Mouse (Mus musculus) C2C12 (cell line): ENCODE measurements around the gene Sorbs1. TPM values are rescaled to one million over a fixed set of nuclear protein-coding genes. Genes with fewer than 3 reads are reported as not detected.

Experiments
- H3K27me3 ChIP-seq: one replicate; pipeline ENCODE4 v1.6.1; 2011; ENCODE audit not compliant: control insufficient read depth, insufficient read depth, insufficient read length
- H3K36me3 ChIP-seq: one replicate; pipeline ENCODE4 v1.6.1; 2011; ENCODE audit not compliant: control insufficient read depth, insufficient read depth
- H3K4me3 ChIP-seq: one replicate; pipeline ENCODE4 v1.5.1; 2011; ENCODE audit warnings: mild to moderate bottlenecking, control low read depth; ENCODE audit not compliant: poor library complexity, insufficient read depth, severe bottlenecking
- H3K79me2 ChIP-seq: one replicate; pipeline ENCODE4 v1.6.1; 2011; ENCODE audit not compliant: control insufficient read depth, insufficient read depth
- H3K79me3 ChIP-seq: one replicate; pipeline ENCODE4 v1.6.1; 2011; ENCODE audit warnings: low read depth, control low read depth
- H3ac ChIP-seq: one replicate; pipeline ENCODE3; 2011; ENCODE audit warnings: low read depth; ENCODE audit not compliant: control insufficient read depth, insufficient read length
- CEBPB ChIP-seq: IDR thresholded peaks from one replicate; pipeline ENCODE4 v1.6.1; 2011; ENCODE audit warnings: low read depth, mild to moderate bottlenecking, control low read depth, moderate library complexity
- CTCF ChIP-seq: IDR thresholded peaks from one replicate; pipeline ENCODE4 v1.5.1; 2011; ENCODE audit not compliant: control insufficient read depth, insufficient read depth, insufficient read length
- FOSL1 ChIP-seq: IDR thresholded peaks from one replicate; pipeline ENCODE4 v1.8.0; 2011; ENCODE audit warnings: mild to moderate bottlenecking, low read length; ENCODE audit not compliant: poor library complexity, insufficient read depth, severe bottlenecking
- MAX ChIP-seq: IDR thresholded peaks from one replicate; pipeline ENCODE4 v1.6.1; 2011; ENCODE audit warnings: mild to moderate bottlenecking, control low read depth
- MYOD1 ChIP-seq: IDR thresholded peaks from one replicate; pipeline ENCODE4 v1.6.1; 2011; ENCODE audit warnings: low read depth; ENCODE audit not compliant: control insufficient read depth, insufficient read length
- MYOG ChIP-seq: IDR thresholded peaks from one replicate; pipeline ENCODE4 v1.6.1; 2011; ENCODE audit not compliant: control insufficient read depth, insufficient read length; ENCODE audit errors: extremely low read depth
- USF1 ChIP-seq: IDR thresholded peaks from one replicate; pipeline ENCODE4 v1.6.1; 2011; ENCODE audit warnings: low read depth, mild to moderate bottlenecking, control low read depth, moderate library complexity
- polyA plus RNA-seq: library from polyadenylated mRNA; unstranded; fragments of >200 nt; fragmentation: generic; extraction: Trizol; gene quantifications from one replicate; pipeline ENCODE4 v1.2.1, GENCODE M21; 2012; ENCODE audit warnings: missing spikeins

The Sorbs1 gene
- polyA plus RNA-seq, 1 experiment: 9.0 TPM

GRCm38 (mm10) chr19:40451307-40451706 lies 62.3 kb downstream of the Sorbs1 start:
- Histone ChIP-seq H3K79me2 (no peaks in the 10 kb centered on the region), H3K4me3 (no peak overlapping the region), H3K79me3 (no peaks in the 10 kb centered on the region), H3K36me3 (no peaks in the 10 kb centered on the region), H3K27me3 (no peaks in the 10 kb centered on the region), H3ac (no peak overlapping the region)
- TF ChIP-seq MYOG: no peak
- TF ChIP-seq FOSL1: no peak
- no peak for TF ChIP-seq USF1
- no peak for TF ChIP-seq CTCF
- no peak for TF ChIP-seq MYOD1
- no peak for TF ChIP-seq MAX
- no peak for TF ChIP-seq CEBPB

GRCm38 (mm10) chr19:40446525-40446924 lies 67.1 kb downstream of the Sorbs1 start:
- TF ChIP-seq FOSL1: no peak
- TF ChIP-seq CTCF: no peak
- no peak for TF ChIP-seq MYOG
- TF ChIP-seq MYOD1: no peak
- no peak for TF ChIP-seq CEBPB
- no peak for TF ChIP-seq MAX
- TF ChIP-seq USF1: no peak
- Histone ChIP-seq H3K36me3 (no peaks in the 10 kb centered on the region), H3K4me3 (no peak overlapping the region), H3ac (no peak overlapping the region), H3K79me2 (no peaks in the 10 kb centered on the region), H3K27me3 (no peaks in the 10 kb centered on the region), H3K79me3 (no peaks in the 10 kb centered on the region)

DNA sequence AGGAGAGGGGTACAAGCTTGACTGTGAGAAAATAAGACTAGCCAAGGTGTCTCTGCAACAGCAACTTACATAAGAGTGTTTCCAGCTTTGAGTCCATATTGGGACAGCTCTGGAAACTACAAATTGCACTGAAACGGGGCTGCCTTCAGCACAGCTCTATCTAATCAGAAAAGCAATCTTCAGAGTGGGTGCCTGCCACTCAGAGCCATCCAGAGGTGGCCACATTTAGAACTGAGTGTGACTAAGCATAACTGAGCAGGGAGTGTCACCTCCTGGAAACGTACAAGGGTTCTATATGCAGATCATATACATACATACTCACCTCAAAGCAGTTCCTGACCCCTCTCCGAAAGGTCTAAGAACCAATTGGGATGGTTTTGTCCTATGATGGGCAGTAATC lies 71.2 kb downstream of the Sorbs1 start:
- no peaks in the 10 kb centered on the region for H3K79me2 ChIP-seq
- no peaks in the 10 kb centered on the region for H3K36me3 ChIP-seq
- no peak overlapping the region for H3K4me3 ChIP-seq
- no peaks in the 10 kb centered on the region for H3K27me3 ChIP-seq
- H3ac ChIP-seq: no peak overlapping the region
- TF ChIP-seq CEBPB: no peak
- TF ChIP-seq FOSL1: no peak
- TF ChIP-seq MAX: no peak
- no peak for TF ChIP-seq CTCF
- TF ChIP-seq MYOG: no peak
- H3K79me3 ChIP-seq: no peaks in the 10 kb centered on the region

- TF ChIP-seq CEBPB: no peak
- TF ChIP-seq MYOG: no peak
- TF ChIP-seq MAX: no peak
- H3K79me3 ChIP-seq: no peaks in the 10 kb centered on the region
- H3K4me3 ChIP-seq: no peak overlapping the region
- no peaks in the 10 kb centered on the region for H3K27me3 ChIP-seq
- no peaks in the 10 kb centered on the region for H3K36me3 ChIP-seq
- no peaks in the 10 kb centered on the region for H3K79me2 ChIP-seq
- H3ac ChIP-seq: no peak overlapping the region
Observed at GRCm38 (mm10) chr19:40440951-40441350, 72.6 kb downstream of the Sorbs1 start.

- H3K4me3 ChIP-seq: no peak overlapping the region
- H3K27me3 ChIP-seq: no peaks in the 10 kb centered on the region
- H3K36me3 ChIP-seq: no peaks in the 10 kb centered on the region
- no peak for TF ChIP-seq CTCF
- no peak for TF ChIP-seq MAX
- no peak for TF ChIP-seq CEBPB
- no peak for TF ChIP-seq MYOG
- TF ChIP-seq MYOD1: no peak
- TF ChIP-seq FOSL1: no peak
- no peak for TF ChIP-seq USF1
- no peak overlapping the region for H3ac ChIP-seq
- H3K79me2 ChIP-seq: no peaks in the 10 kb centered on the region
- H3K79me3 ChIP-seq: no peaks in the 10 kb centered on the region
Observed at GRCm38 (mm10) chr19:40438907-40439306, 74.7 kb downstream of the Sorbs1 start.

DNA sequence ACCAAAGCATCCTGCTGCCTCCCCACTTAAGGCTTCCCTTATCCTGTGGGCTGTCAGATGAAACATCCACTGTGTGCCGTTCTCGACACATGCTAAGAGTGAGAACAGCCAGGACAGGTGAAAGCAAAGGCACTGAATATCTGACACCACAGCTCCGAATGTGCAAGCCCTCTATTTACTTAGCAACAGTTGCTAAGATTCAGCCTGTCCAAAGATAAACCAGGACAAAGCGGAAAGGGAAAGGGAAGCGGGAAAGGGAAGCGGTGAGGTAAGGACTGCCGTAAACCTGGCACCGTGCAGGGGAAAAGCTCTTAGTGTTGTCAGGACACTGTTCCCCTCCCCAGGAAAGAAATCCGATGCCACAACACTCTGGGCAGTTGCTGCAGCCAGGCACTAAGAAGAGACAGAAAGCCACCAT lies 75.9 kb downstream of the Sorbs1 start:
- no peaks in the 10 kb centered on the region for H3K36me3 ChIP-seq
- H3K79me2 ChIP-seq: no peaks in the 10 kb centered on the region
- H3K27me3 ChIP-seq: no peaks in the 10 kb centered on the region
- no peak overlapping the region for H3K4me3 ChIP-seq
- no peak for TF ChIP-seq FOSL1
- TF ChIP-seq MYOD1: no peak
- TF ChIP-seq CEBPB: no peak
- no peak for TF ChIP-seq CTCF
- H3ac ChIP-seq: no peak overlapping the region
- no peaks in the 10 kb centered on the region for H3K79me3 ChIP-seq
